Mouse (Mus musculus) lung, postnatal 25 days (tissue): ENCODE measurements around the gene Snrnp35.
"Not testable (repeated sequence)": the region's sequence is repeated elsewhere in the genome, so short reads cannot be mapped to it uniquely, and the experiment has no call there.

Source experiments
- DNase-seq: peaks from one replicate; pipeline ENCODE4 v3.0.0; 2022; ENCODE audit warnings: low spot score

Gene Snrnp35

DNA sequence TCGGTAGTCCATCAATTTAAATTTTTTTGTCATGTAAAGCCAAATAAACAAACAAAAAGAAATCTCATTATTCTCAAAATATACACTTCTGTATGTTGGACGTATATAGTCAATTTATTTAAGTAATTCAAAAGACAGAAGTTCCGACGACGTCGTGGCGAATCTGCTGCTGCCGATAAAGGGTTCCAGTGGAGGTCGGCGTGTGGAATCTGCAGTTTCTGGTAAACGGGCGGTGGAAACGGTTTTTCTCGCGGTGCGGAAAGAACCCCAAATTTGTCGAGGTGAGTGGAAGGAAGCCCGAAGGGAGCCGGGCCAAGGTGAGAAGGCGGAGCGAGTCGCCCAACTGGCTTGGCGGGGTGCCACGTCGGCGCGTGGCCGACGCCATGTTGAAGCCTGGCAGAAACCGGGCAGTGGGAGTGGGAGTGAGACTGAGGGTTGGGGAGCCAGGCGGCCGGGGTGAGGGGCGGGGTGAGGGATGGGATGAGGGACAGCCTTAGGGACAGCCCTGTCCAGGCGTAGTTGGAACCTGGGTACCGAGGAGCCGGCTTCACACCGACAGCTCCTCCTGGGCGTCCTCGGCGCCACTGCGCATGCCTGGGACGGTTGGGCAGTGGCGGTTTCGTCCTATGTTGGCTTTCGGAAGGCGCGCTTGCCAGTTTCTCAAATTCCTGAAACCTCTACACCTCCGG lies at the start of gene Snrnp35:
Gene Snrnp35, plus strand, starts transcription at position 169 of the 689 bp plus-strand sequence.
- DNase-seq, result peak; percentile 91

DNA sequence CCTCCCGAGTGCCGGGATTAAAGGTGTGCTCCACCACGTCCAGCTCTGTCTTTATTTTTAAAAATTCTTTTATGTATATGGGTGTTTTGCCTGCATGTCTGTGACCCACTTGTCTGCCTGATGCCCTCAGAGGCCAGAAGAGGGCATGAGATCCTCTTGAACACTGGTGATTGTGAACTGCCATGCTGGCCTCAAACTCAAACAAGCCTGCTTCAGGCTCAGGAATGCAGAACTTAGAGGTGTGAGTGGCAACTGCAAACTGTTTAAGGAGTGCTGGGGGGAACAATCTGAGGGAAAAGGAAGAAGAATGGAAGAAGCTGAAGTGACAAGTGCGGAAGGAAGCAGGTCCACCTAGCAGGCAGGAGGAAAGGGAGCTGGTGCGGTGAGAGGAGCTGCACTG lies 44.7 kb upstream of the Snrnp35 start:
- DNase-seq, result peak; percentile 71

DNA sequence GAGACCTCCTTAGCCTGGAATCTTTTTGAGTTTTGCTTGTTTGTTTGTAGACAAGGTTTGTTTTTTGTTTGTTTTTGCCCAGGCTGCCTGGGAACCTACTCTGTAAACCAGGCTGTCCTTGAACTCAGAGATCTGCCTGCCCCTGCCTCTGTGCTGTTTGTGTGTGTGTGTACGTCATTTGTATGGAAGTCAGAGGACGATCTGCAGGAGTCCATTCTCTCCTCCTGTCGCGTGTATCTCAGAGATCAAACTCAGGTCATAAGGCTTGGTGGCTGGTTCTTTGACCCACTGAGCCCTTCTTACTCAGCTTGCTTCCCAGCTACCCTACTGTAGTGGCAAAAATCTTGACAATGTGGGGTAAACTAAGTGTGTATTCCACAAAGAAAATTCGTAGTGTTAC lies 44.2 kb upstream of the Snrnp35 start:
- no peak for DNase-seq

DNA sequence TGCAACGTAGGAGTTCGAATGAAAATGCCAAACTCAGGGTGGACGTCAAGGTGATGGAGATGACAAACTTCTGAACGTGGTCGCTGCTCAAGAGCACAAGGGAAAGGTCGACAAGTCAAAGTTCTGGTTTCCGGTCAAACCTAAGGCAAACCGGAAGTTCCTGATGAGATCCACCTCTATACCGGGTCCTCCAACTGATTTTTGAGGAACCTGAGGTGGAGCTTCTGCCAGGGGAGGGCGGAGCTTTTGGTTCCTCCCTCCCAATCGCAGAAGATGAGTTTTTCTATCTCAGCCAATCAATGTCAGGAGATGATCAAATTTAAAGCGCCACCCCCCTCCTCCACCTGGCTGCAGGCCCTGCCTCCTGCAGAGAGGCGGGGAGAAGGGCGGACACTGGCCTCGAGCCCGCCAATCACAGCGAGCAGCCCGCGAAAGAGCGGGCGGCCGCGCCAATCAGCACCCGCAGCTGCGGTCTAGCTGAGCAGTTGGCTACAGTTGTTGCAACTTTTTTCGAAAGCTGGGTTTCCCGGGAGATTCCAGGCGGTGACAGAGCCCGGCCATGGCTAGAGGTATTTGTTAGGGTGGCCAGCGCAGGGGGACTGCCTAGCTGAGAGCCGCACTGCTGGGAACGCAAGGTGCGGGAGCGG lies 43.4 kb upstream of the Snrnp35 start, which contains the start of gene Kmt5a:
Gene Kmt5a, plus strand, starts transcription at position 484 of the 647 bp plus-strand sequence.
- peak; percentile 96 for DNase-seq

DNA sequence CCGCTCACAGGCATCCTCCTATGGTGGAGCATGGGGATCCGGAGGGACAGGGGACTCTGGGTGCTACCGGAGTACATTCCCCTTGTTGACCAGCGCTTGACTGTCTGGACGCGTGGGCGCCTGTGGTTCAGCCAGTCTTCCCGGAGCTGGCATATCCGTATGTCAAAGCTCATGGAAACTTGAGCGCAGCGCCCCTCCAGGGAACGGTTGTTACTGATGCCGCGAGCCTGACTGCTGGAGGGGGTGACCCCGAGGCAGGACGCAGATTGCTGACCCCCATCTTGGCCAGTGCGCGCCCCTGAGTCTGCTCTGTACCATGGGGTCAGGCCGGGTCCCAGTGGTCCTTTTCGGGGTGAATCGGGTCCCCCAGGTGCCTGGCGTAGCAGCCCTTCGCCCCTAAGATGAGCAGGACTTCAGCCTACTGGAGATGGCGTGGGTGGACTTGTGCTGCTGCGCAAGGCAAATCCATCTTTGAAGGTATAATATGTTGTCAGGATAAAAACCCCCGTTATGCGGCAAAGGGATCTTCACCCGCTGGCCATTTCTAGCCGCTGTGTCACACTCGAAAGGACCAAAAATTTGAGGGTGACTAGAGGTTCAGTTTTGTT lies 42.7 kb upstream of the Snrnp35 start:
- DNase-seq, result peak; percentile 63

DNA sequence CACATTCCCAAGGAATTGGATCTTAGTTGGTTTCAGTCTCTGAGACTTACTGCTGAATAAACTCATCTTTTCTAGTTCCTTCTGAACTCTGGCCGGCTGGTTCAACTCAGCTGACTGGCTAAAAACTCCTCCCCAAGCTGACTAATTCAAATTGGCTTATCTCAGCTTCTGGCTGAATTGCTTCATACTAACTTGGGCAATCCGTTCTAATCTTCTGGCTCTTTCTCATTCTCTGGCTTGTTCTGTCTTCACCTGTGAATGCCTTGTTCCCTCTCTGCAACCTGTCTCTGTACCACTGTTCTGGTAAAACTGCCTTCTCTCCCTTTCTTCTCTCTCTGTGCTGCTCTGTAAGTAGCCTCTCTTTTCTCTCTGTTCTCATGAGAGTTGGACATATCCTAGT lies 40.3 kb upstream of the Snrnp35 start:
- no peak for DNase-seq

DNA sequence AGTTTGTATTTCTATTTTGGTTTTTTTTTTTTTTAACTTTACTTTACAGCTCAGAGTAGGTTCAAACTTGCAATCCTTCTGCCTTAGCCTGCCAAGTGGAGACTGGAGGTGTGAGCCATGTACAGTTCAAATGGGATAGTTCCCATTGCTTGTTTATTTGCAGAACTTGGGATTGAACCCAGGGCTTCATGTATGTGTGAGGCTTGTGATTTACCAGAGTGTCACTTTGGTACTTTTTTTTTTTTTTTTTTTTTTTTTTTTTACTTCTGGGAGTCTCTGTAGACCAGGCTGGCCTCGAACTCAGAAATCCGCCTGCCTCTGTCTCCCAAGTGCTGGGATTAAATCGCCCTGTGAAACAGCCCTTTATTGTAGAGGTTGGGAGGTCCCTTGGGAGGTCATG lies 38.7 kb upstream of the Snrnp35 start:
- no peak for DNase-seq

DNA sequence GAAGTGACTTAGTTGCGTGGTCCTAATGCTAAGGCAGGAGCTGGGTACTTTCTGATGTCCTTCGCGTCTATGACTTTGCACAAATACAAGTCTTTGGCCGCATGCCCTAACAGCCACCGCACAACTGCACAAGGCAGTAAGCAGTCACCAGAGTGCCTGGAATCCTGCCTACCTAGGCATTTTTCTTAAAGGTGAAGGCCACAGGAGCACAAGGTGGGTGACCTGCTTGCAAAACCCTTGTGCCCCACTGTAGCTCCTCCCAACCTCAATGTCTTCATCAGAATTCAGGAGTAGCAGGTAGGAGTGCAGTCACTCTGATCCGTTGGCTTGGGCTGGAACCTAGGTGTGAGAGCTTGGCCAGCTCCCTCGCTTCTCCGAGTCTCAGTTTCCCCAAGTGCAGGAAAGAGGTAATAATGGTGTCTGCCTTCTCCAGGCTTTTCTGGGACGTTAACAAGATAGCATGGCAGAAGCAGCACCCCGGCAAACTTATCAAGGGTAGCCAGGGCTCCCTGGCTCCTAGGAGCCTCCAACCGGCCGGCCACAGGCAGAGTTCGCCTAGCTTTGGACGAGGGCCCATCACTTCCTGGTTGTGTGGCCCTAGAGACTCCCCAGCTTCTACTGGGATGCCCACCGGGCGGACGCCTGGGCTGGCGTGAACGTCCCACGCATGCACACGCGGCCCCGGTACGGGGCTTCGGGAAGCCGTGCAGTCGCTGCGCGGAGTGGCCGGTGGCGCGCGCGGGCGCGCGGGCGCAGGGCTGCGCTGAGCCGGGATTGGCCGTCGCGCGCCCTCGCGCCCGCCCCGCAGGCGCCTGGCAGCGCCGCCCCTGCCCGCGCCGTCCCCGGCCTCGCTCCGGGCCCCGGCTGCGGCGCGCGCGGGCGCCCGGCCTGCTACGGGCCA lies 38.0 kb upstream of the Snrnp35 start:
- peak; percentile 70 for DNase-seq

DNA sequence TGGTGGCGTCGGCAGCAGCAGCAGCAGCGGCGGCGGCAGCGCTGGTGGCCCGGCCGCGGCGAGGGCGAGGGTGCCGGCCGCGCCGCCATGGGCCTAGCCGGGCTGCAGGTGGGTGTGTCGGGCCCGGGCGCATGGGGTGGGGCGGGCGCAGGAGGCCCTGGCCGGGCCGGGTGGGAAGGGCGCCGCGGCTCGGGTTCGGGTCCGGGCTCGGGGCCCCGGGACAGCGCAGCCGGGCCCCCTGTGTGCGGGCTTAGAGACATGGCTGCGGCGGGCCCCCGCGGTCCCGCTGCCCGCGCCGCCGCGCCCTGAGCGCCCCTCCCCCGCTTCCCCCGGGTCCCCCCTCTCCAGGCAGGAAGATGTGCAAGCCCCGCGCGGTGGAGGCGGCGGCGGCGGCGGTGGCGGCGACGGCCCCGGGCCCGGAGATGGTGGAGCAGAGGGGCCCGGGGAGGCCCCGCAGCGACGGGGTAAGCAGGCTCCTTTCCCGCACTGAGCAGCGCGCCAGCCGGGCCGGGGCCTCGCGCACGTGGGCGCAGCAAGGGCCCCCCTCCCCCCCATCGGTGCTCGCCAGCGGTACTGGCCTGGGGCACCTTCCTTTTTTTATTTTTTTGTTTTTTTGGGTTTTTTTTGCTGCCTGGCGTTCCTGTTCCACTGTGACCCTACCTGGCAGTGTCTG lies 37.2 kb upstream of the Snrnp35 start:
- no peak for DNase-seq

DNA sequence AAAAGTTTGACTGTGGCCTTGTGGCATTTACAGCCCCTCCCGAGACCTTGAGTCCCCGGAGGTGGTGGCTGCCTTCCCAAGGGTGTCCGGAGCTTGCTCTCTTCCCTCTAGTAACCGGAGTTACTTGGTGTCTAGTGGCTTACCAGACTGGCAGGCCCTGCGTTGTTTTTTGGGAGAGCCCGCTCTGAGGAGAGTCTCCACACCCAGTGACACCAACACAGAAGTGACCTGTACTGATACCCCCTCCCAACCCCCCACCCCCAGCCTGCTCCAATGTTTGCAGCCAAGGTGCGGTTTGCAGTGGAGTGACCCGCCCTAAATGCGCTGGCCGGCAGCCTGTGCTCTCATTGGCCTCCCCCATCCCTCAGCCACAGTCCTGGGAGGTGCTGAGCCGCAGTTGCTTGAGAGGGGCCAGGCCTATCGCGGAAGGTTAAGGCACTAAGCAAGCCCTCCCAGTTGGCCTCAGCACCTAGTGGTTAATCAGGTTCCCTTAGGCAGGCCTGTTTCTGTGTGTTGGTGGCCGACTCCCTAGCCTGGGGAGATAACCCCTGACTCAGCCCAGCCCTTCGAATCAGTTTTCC lies 36.5 kb upstream of the Snrnp35 start:
- peak; percentile 80 for DNase-seq

DNA sequence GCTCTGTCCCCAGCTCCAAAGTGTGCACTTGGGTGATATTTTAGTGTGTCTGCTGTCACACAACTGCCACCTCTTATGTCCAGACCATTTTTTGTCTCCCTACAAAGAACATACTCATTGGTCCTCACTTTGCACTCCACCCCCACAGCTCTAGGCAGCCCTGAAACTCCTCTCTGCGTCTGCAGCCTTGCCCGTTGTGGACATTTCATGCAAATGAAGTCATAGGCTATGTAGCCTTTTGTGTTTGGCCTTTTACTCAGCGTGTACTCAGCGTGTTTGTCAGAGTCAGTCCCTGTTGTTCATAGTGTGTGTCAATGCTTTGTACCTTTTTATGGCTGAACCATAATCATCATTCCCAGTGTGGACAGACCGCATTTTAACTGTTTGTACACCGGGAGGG lies 33.4 kb upstream of the Snrnp35 start:
- no peak for DNase-seq

DNA sequence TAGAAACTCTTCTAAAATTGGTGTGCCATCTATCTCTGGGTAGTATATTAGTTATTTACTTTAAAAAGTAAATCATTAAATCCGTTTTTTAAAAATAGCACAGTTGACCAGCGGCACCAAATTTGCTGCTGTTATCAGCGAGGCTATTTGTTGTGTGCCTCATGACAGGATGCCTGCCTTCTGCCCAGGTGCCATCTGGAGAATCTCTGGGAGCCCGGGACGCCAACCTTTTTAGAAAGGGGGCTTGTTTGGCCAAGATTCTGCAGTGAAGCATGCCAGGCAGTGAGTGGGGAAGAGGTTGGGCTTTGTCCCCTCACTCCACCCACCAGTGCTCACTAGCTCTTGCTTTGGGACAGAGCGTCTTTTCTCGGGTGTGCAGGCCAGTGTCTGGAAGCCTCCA lies 32.9 kb upstream of the Snrnp35 start:
- no peak for DNase-seq

DNA sequence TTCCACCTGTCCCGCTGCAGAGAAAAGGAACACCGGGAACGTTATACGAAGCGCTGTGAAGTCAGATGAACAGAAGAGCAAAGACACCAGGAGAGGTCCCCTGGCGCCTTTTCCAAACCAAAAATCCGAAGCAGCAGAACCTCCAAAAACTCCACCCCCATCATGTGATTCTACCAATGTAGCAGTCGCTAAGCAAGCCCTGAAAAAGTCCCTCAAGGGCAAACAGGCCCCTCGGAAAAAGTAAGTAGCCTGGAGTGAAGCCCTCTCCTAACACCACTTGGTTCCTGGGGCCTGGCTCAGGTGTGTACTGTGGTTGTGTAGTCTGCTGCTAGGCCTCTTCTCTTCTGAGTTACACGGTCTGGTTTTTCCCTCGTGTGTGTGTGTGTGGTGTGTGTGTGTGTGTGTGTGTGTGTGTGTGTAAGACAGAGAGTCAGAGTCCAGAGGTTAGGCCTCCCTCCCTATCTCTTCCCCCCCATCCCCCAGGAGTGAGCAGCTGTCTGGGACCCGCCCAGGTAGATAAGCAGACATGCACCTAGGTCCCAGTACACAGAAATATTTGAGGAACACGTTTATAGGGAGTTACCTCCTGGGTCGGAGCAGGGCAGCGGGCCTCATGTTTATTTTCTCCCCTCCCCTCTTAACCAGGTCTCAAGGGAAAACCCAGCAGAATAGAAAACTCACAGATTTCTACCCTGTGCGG lies 32.1 kb upstream of the Snrnp35 start:
- DNase-seq, result no peak

DNA sequence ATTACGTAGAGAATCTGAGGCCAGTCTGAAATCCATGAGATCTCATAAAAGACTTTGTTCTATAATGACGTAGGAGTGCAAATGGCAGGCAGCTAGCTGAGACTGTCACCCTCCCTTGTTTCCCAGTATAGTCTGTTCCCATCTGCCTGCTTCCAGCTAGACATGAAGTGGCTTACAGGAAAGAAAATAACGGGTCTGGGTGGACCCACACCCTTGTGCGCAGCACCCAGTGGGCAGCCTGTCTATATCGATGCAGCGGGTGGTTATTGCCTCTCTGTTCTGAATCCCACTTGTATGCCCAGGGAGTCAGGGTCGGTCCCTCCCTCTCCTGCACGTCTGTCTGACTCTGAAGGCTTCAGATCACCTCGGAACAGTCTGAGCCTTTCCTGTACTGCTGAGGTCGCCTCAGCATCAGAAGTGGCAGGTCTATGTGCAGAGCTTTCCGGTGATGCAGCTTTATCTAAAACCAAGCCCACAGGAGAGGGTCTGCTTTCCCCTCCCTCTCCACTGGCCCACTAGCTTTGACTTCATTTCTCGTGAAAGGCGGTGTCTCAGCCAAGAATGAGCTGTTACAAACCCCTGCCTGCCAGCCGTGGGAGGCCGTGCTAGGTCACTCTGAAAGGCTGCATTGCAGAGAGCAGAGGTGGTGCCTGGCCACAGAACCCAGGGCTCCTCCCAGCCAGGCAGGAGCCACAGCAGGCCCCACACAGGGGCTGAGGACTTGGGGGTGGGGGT lies 30.3 kb upstream of the Snrnp35 start:
- DNase-seq, result no peak

DNA sequence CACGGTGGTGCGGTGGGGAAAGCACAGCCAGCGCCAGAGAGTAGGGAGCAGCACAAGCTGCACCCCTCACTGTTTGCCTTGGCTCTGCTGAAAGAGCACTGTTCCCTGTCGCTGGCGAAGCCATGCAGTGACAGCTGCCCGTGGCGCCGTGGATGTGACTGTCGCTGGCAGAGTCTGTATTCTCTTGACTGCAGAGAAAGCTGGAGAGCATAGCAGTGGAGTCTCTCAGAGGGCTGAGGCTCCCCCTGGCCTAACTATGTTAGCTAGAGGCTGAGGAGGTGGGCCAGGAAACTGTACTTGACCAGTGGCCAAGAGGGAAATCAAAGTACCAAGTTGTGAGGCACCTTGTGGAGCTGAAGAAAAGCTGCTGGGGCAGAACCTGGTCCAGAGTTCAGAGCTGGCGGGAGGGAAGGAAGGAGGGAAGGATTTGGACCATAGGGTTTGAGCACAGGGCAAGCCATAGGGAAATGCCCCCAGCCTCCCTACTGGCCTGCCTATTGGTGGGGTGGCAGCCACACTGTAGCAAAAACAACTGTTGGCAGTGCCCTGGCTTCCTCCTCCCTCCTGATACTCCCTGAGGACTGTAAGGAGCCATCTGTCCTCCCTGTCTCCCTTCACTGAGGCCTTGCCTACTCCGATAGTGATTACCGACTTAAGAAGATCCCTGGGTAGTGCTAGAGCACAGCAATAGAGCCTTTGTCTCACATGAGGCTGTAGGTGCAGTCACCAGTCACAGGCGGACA lies 29.4 kb upstream of the Snrnp35 start:
- no peak for DNase-seq

DNA sequence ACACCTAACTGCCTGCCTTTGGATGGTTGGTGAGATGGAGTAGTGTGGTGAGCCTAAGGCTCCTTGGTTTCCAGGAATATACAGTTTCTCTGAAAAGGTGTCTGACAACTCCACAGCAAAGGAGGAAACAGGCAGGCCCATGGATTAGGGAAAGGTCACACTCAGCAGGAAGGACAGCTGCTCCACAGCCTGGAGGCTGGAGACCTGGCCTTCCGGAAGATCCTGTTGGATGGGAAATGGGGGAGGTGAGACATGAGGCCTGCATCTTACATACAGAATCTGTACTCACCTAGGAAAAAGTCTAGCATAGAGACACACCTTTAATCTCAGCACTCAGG lies 28.9 kb upstream of the Snrnp35 start:
- no peak for DNase-seq

DNA sequence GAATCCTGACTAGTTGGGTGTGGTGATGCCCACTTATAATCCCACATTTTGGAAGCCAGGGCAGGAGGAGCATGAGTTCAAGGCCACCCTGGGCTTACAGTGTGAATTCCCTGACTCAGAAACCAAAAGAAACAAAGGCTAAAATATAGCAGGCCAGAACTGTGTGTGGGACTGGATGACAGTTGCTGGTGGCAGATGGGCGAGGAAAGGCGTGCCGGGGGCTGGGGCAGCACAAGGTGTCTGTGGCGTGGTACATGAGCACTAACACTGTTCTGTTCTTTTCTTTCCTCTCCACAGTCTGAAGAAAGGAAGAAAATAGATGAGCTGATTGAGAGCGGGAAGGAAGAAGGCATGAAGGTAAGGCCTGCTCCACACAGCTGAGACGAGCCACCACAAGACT lies 26.2 kb upstream of the Snrnp35 start:
- no peak for DNase-seq

DNA sequence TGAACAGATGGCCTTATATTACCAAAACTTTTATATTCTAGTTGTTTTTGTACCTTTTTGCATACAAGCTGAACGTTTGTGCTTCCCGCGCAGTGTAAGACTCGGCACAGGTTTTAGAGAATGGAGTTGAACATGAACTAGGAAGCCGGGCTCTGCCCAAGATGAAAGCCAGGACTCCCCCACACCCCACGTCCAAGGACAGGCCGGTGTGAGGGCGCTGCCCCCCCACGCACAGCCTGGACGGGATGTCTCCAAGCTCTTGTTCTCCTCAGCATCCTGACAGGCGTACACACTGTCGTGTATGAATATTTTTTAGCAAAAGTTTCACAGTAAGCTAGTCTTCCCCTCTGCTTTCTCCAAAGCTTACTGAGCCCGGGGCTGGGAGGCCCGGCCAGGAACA lies 22.0 kb upstream of the Snrnp35 start:
- DNase-seq, result not testable (repeated sequence)

DNA sequence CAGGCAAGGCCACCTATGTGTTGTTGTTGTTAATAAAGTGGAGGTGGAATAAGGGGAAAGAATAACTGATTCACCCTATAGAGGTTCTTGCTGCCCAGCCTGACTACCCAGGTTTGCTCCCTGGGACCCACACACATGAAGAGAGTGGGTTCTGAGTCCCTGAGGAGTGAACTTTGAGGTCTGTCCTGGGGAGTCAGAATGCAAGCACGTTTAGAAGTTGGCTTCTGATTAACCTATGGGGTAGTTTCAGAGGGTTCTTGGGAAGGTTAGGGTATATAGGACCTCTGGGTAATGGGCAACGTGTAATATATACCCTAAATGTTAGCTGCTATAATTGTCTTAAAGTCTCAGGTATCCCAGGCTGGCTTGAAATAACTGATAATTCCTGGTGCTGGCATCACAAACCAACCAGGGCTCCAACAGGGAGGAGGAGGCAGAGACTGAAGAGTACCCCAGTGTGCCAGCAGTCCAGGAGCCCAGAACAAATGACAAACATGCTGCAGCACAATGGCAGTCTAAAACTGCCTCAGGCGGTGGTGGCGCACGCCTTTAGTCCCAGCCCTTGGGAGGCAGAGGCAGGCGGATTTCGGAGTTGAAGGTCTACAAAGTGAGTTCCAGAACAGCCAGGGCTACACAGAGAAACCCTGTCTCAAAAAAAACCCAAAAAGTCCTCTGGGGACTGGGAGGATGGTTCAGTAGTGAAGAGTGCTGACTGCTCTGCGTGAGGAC lies 20.5 kb upstream of the Snrnp35 start:
- DNase-seq, result no peak
